Mouse (Mus musculus) B cell, adult 67 days (primary cell): ENCODE data around the gene Gm2564. TPM values are rescaled to one million over a fixed set of nuclear protein-coding genes. Genes with fewer than 3 reads are reported as not detected.

ENCODE experiments used
- total RNA-seq, 2 experiments: library from RNA; stranded (reverse); gene quantifications; 4 replicates each; pipeline ENCODE4 v1.2.4; 2023

Gm2564 gene
- total RNA-seq = not detected

DNA sequence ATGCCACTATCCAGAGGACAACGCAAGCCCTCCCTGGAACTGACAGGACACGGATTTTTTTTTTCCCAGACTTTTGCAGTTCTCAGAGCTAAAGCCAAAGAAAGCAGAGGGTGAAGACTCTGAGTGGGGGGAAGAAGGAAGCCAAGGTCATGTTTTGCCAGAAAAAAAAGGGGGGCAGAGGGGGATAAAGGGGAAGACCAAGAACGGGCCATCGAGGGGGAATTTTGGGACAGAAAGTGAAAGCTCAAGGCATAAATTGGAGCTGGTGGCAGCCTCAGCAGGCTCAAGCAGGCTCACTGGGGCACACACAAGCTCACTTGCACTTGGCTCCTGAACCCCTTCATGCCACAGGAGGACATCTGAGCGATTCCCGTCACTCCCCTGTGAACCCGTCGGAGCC is at the start of gene Gm2564:
Gene Gm2564, plus strand, starts transcription at position 301 of the 400 bp plus-strand sequence.

DNA sequence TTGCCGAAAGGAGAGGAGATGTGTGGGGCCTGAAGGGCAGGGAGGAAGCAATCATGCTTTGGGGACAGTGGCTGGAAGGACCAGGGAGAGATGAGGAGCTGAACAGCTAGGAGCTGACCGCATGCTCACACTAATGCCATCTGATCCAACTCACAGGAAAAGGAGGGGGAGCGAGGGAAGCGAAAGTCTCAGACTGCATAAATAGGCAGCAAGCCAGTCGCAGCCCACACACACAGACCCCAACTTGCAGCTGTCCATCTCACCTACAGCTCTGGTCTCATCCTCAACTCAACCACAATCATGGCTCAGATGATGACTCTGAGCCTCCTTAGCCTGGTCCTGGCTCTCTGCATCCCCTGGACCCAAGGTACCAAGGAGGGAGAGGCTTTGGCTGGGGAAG is 17.6 kb upstream of the Gm2564 start, which contains the start of gene Gm10591:
Gene Gm10591, plus strand, starts transcription at position 301 of the 400 bp plus-strand sequence.

DNA sequence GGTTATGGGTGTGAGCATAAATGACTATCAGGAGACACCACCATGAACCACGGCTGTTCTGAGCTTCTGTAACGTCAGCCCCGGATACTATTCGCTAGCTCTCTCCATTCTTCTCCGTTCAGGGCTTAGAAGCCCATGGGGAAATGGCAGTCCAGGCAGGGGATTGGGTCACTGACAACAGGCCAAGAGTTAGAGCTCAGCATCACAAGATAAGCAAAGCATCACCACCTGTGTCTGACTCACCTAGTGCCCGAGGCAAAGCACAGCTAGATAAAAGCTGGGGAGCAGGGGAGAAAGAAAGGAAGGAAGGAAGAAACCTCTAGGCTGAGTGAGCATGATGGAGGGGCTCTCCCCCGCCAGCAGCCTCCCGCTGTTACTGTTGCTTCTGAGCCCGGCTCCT is 25.4 kb downstream of the Gm2564 start, which contains the start of gene Ccl27b:
Gene Ccl27b, plus strand, starts transcription at position 301 of the 400 bp plus-strand sequence.

DNA sequence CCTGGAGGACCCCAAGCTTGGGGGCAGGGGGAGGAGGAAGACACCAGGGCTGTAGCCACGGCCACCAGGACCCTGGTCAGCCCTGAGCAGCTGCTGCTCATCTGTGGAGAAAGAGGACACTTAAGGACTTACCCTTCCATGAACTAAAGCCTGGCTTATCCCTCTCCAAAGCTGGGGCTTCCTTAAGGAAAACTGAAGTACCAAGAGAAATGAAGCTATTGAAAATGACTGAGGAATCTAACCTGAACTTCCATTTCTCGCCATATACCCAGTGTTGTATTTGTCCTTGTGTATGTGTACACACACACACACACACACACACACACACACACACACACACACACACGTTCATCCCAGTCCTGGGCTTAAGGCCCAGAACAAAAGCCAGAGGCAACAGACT is 32.3 kb downstream of the Gm2564 start, which contains the start of gene Il11ra2:
Gene Il11ra2, minus strand, starts transcription at position 101 of the 400 bp plus-strand sequence.

Other genes starting within 250 kb of the Gm2564 start
- gene Gm21586, start 190.3 kb upstream of the Gm2564 start, total RNA-seq = not detected
- not detected for gene Gm2163, start 163.0 kb upstream of the Gm2564 start, total RNA-seq
- not detected for gene Fam205a2, start 101.5 kb upstream of the Gm2564 start, total RNA-seq
- gene Gm10591, start 17.5 kb upstream of the Gm2564 start, total RNA-seq = not detected
- not detected for gene Ccl27b, start 25.5 kb downstream of the Gm2564 start, total RNA-seq
- gene Il11ra2, start 32.2 kb downstream of the Gm2564 start, total RNA-seq = not detected
- gene 4930578G10Rik, start 105.8 kb downstream of the Gm2564 start, total RNA-seq = not detected
- not detected for gene Ccl19, start 126.9 kb downstream of the Gm2564 start, total RNA-seq
- not detected for gene Ccl21a, start 144.3 kb downstream of the Gm2564 start, total RNA-seq
- not detected for gene Fam205a1, start 224.2 kb downstream of the Gm2564 start, total RNA-seq
- not detected for gene Gm12394, start 227.1 kb downstream of the Gm2564 start, total RNA-seq
- not detected for gene Fam205c, start 244.5 kb downstream of the Gm2564 start, total RNA-seq